Mouse (Mus musculus) spleen, adult 18-20 months (tissue): ENCODE results near the gene Elob.

Source experiments
- DNase-seq, 2 experiments: peaks; one replicate each; pipeline ENCODE4 v3.0.0; 2022; ENCODE audit warnings: mixed read lengths in 2 of 2

The Elob gene

GRCm38 (mm10) chr17:23829064-23829619, at the start of gene Elob:
Gene Elob (minus strand): TSS chr17:23829136.
- DNase-seq, result peak; percentile 73

- DNase-seq, result no peak
Observed at GRCm38 (mm10) chr17:23877166-23877565, 48.2 kb upstream of the Elob start.

GRCm38 (mm10) chr17:23876741-23877140, 47.8 kb upstream of the Elob start:
- no peak for DNase-seq

GRCm38 (mm10) chr17:23873884-23874856, 45.2 kb upstream of the Elob start:
- DNase-seq, result peak in 1 of 2 experiments; percentile 24

- DNase-seq, result no peak
Observed at GRCm38 (mm10) chr17:23868513-23868912, 39.6 kb upstream of the Elob start.

GRCm38 (mm10) chr17:23867756-23868155, 38.8 kb upstream of the Elob start, which contains the start of gene Prss21:
Gene Prss21 (plus strand): TSS chr17:23868056.
- no peak for DNase-seq

GRCm38 (mm10) chr17:23862926-23863325, 34.0 kb upstream of the Elob start:
- no peak for DNase-seq

GRCm38 (mm10) chr17:23857913-23858312, 29.0 kb upstream of the Elob start:
- no peak for DNase-seq

GRCm38 (mm10) chr17:23857193-23857592, 28.3 kb upstream of the Elob start:
- no peak for DNase-seq

GRCm38 (mm10) chr17:23854229-23854765, 25.4 kb upstream of the Elob start:
- DNase-seq, result no peak

- DNase-seq, result peak; percentile 25 to 57
Observed at GRCm38 (mm10) chr17:23853292-23853691, 24.4 kb upstream of the Elob start.

GRCm38 (mm10) chr17:23850853-23851749, 22.2 kb upstream of the Elob start:
- DNase-seq, result peak in 1 of 2 experiments; percentile 54

GRCm38 (mm10) chr17:23850028-23850427, 21.1 kb upstream of the Elob start:
- DNase-seq, result no peak

- DNase-seq, result peak in 1 of 2 experiments; percentile 61
Observed at GRCm38 (mm10) chr17:23843812-23844273, 14.9 kb upstream of the Elob start, which contains the start of the genes Prss32 and Prss41. Gene Prss32 (plus strand): TSS chr17:23843855. Gene Prss41 (minus strand): TSS chr17:23844172.

GRCm38 (mm10) chr17:23843141-23843811, 14.3 kb upstream of the Elob start:
- peak in 1 of 2 experiments; percentile 27 for DNase-seq

GRCm38 (mm10) chr17:23841145-23841544, 12.2 kb upstream of the Elob start:
- peak in 1 of 2 experiments; percentile 72 for DNase-seq

- DNase-seq, result no peak
Observed at GRCm38 (mm10) chr17:23836006-23836575, 7.2 kb upstream of the Elob start, which contains the start of gene Prss33. Gene Prss33 (minus strand): TSS chr17:23836056.

- DNase-seq, result no peak
Observed at GRCm38 (mm10) chr17:23831201-23831600, 2.3 kb upstream of the Elob start.

- DNase-seq, result peak; percentile 59 to 61
Observed at GRCm38 (mm10) chr17:23828271-23829001, 500 bp downstream of the Elob start.

- no peak for DNase-seq
Observed at GRCm38 (mm10) chr17:23825591-23825990, 3.3 kb downstream of the Elob start.
